Mouse (Mus musculus) mesoderm, embryonic 11.5 days (tissue): ENCODE results near the gene Satb1.

Source experiments
- DNase-seq: peaks from one replicate; pipeline ENCODE4 v3.0.0-alpha.2; 2012; ENCODE audit warnings: low read depth, low spot score

The Satb1 gene

DNA sequence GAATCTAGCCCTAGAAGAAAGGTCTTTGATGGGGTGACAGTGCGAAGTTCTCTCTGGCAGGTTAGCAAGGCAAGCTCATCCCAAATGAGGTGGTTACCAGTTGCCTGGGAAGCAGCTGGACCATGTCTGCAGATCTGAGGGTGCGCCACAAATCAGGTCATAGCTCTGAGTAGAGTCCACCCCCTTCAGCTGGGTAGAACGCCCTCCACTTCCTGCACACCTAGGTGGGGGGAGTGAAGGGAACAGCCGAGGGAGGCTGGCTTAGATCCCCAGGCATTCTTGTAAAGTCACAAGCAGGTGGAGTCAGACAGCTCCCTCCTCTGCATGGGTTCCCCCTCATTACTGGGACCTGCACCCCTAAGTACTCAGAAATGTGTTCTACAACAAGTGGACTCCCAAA lies 6.6 kb downstream of the Satb1 start:
- no peak for DNase-seq

DNA sequence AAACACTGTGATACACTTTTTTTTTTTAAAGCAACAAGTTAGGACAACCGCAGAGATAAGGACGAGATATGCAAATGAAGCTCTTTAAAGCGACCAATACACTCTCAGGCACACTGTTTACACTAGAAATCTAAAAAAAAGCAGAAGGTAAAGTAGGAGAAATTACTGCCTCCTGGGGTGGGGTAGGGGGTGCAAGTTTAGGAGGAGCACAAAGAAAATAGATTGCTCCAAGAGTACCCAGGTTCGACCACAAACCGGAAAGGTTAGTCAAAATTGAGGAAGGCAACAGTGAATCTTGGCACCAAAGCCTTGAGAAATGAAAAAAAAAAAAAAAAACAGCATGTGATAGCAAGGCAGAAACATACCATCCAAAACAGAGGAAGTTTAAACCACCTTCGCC lies 18.8 kb downstream of the Satb1 start:
- no peak for DNase-seq

GRCm38 (mm10) chr17:51813784-51814120 lies 19.3 kb downstream of the Satb1 start:
- DNase-seq = no peak

GRCm38 (mm10) chr17:51812942-51813783 lies 19.9 kb downstream of the Satb1 start:
- peak; percentile 60 for DNase-seq

DNA sequence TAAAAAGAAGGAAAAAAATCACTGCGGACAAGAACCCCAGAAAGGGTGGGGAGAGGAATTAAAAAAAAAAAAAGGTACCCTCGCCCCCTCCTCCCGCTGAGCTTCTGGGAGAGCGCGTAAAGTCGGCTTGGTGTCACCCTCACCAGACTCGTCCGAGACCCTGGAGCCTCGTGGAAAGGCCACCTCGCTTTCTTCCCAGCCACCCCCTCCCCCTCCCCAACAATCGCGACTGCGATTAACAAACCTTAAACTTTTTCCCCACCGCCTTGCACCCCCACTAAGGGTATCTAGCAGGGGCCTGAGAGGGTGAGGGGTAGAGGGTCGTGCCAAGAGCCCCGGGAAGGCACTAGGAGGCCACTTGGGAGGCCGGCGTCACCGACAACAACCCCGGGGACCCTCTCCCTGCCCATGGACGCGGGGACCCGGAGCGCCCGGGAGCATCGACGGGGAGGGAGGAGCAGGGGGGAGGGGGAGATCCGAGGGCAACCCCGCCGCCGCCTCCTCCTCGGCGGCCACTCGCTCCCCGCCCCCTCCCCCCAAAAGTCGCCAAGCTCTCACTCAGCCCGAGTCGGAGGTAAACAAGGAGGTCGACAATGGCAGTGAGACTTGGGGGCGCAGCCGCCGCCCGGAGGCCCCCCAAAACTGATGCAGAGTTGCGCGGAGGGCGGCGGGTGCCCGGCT lies 20.7 kb downstream of the Satb1 start:
- peak; percentile 65 for DNase-seq

- peak; percentile 59 for DNase-seq
These were observed 21.2 kb downstream of the Satb1 start for GRCm38 (mm10) chr17:51811911-51812260.

GRCm38 (mm10) chr17:51811086-51811868 lies 21.8 kb downstream of the Satb1 start:
- peak; percentile 67 for DNase-seq

GRCm38 (mm10) chr17:51807429-51807828 lies 25.7 kb downstream of the Satb1 start:
- DNase-seq = no peak

- DNase-seq = no peak
These were observed 26.7 kb downstream of the Satb1 start for GRCm38 (mm10) chr17:51806124-51806960.

- no peak for DNase-seq
These were observed 32.9 kb downstream of the Satb1 start for GRCm38 (mm10) chr17:51800208-51800607.

GRCm38 (mm10) chr17:51796459-51796858 lies 36.6 kb downstream of the Satb1 start:
- DNase-seq = no peak

DNA sequence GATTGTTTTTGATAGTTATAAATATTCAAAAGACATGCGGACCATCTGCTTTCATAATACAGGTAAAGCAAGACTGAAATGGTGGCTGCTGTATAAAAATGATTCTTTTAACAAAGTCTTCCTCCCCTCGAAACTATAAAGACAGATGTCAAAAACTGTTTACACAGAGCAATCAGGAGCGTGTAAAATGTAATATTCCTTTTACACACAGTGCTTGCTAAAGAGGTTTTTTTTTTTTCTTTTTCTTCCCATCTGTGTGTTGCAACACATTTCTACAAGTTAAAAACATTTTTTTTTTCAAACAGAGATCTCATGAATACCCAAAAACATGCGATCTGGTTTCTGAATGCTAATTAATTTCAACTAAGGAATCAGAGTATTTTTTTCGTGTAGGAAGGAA lies 41.9 kb downstream of the Satb1 start:
- DNase-seq = no peak

- DNase-seq = peak; percentile 22
These were observed 42.6 kb downstream of the Satb1 start for GRCm38 (mm10) chr17:51790387-51791060.

DNA sequence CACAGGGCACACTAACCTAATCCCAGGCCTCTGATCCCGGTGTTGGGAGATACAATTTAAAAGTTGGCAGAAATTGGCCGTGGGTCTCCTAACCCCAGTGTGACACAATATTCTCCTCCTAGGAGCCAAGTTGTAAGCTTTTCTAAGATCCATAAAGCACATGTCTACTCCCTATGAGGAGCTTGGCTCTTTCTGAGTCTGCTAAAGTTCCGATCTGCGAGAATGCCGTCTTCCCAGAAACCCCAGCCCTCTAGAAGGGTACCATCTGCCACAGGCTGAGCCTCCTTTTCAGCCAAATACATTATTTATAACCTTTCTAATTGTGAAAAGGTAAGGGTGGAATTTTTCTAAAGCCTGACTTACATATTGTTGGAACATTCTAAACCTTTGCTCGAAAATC lies 43.3 kb downstream of the Satb1 start:
- no peak for DNase-seq

GRCm38 (mm10) chr17:51789098-51789497 lies 44.0 kb downstream of the Satb1 start:
- DNase-seq = no peak

DNA sequence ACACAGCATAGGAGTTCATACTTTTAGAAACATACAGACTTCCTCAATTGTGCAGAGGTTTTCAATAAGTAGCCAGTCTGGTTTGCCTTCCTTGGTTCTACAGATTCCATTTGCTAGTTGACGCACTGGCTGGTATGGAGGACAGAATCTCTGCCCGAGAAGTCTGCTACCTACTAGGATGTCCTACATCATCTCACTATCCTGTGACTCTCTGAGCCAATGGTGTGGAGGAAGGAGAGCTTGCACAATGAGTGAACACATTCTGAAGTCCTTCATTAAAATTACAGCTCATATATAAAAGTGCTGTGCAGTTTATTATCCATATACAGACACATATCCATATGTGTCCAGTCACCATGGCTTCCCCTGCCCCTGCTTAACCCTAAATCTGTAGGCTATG lies 45.1 kb downstream of the Satb1 start:
- DNase-seq = no peak

GRCm38 (mm10) chr17:51786050-51786449 lies 47.0 kb downstream of the Satb1 start:
- no peak for DNase-seq

DNA sequence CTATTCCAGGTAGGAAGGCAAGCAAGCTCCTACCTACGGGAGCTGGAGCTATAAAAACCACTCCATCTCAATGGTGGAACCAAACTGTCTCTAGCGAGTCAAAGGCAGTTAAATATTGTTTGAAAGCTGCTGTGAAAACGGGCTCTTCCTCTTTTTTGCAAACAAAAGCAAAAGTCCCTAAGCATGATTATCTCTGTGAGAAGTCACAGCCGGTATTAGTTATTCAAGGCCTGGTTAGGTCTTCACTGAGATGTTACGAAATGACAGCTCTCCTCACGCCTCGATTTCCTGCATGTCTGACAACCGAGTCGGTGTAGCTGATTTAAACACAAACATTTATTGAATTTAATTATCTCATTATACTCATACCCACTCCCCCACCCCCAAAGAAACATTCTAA lies 48.2 kb downstream of the Satb1 start:
- DNase-seq = no peak

DNA sequence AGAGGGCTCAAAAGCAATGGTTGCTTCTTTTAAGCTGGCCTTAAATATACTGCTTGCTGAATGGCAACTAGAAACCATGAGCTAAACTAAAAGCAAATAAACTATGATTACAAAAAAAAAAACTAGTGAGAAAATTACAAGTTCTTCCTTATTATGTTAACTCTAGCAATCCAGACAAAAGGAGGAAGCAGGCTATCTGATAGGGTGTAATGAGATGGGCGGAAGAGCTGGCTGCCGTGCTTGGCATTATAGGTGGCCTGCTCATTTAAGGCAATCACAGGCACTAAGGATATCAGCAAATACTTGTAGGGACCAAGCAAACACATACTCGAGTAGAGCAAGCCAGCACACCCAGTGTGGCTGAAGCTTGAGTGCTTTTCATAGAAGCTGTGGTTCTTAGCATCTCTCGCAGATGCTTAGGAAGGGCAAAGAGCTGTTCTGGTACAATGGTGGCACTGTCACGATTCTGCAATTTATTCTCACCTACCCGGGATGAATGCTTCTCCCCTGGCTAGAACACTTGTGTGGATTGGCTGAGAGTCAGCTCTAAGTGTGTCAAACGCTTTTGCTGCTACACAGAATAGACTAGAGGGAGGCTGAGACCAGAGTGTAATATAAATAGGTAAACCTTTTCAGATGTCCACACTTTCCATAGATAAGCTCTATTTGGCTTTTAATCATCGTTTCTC lies 49.4 kb downstream of the Satb1 start:
- DNase-seq = no peak

GRCm38 (mm10) chr17:51780036-51780435 lies 53.1 kb downstream of the Satb1 start:
- DNase-seq = no peak
